Mouse (Mus musculus): ENCODE data around the gene Fem1b. TPM values are rescaled to one million over a fixed set of nuclear protein-coding genes. Genes with fewer than 3 reads are reported as not detected.
"Not testable (repeated sequence)": the region's sequence is repeated elsewhere in the genome, so short reads cannot be mapped to it uniquely, and the experiment has no call there.

Gene Fem1b
- total RNA-seq, 1 experiment from 2014 or later: 38.4 TPM

- no peak for DNase-seq
Observed at GRCm38 (mm10) chr9:62827939-62828652, 16.4 kb upstream of the Fem1b start.

- no peak for DNase-seq
Observed at GRCm38 (mm10) chr9:62826456-62826855, 14.7 kb upstream of the Fem1b start.

GRCm38 (mm10) chr9:62825791-62826393, 14.2 kb upstream of the Fem1b start:
- DNase-seq: no peak

- no peak for DNase-seq
Observed at GRCm38 (mm10) chr9:62821811-62822210, 10.1 kb upstream of the Fem1b start.

DNA sequence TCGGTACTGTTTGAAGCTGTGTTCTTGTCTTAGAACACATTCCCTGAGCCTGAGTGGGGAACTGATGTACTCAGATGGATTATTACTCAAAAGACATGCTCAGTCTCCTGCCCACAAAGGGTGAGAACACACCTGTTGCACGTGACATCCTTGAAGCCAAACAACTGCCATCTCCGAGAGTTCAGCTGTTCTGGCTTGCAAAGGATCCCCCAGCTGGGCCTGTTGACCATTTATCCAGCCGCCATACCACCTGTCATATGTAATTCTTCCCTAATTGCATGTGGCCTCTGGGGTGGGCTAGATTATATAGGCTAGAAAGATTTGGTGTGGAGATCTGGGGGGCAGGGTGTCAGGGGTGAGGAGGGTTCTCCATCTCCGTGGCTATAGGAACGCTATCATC, 9.1 kb upstream of the Fem1b start:
- no peak for DNase-seq

- not testable (repeated sequence) for DNase-seq
Observed at GRCm38 (mm10) chr9:62819910-62820309, 8.2 kb upstream of the Fem1b start.

- DNase-seq: no peak
Observed at GRCm38 (mm10) chr9:62819494-62819893, 7.8 kb upstream of the Fem1b start.

DNA sequence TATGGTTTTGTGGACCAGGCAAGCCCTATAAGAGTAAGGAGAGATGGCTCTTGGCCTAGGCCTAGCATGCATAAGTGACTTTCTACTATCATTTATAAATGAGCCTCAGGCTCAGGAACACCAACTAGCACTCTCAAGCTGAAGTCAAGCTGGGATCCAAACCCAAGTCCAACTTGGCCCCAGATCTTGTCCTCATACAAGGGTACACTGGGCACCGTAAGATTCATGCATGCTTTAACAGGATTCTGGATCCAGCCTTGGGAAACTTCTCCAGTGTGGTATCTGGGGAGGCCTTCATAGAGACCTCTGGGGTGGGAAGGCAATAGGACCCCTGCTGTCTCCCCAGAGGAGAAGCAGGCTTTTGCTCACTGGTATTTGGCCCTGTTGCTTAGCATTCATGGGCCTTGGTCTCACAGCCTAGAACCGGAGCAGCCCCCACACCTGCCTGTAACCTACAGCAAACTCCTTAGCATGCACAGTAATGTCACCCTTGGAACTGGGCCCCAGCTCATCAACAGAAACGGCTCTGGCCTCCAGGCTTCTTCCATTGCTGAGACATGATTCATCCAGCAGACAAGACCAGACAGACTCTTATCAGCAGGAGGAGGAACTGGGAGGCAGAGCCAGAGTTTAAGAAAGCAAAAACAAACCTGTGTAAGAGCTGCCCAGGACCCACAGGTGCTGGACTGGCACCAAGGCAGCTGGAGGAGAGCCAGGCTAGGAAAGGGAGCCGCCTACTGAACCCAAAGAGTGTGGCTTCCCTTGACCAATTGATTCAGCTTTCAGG, 6.3 kb upstream of the Fem1b start:
- DNase-seq: no peak

- DNase-seq: peak; percentile 42
Observed at GRCm38 (mm10) chr9:62817099-62817571, 5.4 kb upstream of the Fem1b start.

DNA sequence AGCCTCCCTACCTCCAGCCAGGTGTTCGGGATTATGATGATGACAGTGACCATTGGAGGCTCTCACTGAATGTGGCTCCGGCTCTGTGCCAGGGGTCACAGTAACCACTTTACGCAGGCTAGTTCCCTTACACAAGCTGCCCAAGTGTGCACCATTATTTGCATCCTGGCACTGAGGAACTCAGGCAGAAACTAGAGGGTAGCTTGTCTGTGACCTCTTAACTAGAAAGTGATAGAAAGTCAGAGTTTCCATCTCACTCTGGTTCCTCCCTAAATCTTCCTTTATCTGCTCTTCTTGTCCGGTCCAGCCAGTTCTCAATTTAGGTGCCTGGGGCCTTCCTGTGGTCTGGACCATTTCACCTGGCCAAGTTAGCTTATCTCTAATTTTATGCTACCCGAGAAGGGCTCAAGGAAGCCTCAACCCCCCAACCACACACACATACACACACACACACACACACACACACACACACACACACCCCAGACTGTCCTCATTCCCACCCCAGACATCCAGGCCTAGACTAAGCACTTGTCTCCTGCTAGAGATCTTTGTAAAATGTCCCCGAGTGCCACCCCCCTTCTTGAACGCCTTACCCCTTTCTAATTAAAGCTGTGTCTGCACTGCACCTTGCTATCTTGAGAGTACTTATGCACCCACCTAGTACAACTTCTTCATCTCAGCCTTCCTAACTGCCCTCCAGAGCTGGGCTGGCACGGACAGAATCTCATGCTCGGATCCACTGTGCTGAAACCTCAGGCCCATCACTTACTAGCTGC, 4.8 kb upstream of the Fem1b start:
- DNase-seq: no peak

DNA sequence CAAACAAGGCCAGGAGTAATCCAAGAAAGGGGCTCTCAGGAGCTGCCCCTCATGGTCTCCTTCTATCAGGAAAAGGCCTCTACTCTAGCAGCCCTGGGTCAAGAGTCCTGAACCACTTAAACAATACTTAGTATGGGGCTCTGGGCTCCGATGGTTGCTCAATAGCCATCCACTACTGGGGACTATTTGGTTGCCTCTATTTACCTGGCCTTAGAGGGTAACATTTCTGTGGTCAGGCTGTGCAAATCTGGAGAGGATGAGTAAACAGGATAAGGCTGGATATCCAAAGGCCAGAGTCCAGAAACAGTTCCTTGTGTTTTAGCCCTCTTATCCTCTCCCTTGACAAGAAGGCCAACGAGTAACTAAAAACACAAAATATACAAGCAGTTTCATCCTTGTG, 3.0 kb upstream of the Fem1b start:
- DNase-seq: no peak

DNA sequence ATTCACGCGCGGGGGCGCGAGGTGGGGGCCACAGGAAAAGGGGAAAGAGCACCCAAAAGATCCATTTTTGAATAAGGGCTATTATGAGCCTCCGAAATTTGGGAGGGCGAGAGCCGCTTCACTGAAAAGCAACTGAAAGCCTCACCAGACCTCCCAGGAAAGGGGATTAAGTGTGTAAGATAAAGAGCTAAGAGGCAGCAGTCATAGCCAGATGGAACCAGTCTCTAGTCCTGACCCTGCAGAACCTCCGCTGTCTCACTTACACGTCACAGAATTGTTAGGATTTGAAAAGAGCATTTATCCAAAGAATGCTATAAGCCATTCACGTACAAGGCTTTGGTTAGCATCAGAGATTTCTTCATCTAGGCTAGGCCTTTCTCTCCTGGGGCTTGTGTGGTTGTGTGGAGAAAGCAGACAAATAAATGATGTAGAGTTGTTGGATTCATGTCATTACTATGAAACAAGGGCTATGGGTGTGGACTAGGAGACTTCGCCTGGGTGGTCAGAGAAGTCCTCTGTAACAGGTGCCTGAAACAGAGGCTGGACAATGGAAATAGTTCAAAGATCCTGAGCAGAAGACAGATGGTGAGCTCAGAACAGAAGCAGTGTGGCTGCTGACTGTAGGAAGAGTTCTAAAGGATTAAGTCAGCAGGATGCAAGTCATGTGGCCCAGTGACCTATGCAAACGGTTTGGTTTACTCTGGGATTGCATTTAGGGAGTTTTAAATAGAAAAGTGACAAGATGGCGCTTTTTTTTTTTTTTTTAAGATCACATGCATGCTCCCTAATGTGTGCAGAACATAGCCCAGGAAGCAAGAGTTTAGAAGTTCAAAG, 699 bp upstream of the Fem1b start:
- no peak for DNase-seq

DNA sequence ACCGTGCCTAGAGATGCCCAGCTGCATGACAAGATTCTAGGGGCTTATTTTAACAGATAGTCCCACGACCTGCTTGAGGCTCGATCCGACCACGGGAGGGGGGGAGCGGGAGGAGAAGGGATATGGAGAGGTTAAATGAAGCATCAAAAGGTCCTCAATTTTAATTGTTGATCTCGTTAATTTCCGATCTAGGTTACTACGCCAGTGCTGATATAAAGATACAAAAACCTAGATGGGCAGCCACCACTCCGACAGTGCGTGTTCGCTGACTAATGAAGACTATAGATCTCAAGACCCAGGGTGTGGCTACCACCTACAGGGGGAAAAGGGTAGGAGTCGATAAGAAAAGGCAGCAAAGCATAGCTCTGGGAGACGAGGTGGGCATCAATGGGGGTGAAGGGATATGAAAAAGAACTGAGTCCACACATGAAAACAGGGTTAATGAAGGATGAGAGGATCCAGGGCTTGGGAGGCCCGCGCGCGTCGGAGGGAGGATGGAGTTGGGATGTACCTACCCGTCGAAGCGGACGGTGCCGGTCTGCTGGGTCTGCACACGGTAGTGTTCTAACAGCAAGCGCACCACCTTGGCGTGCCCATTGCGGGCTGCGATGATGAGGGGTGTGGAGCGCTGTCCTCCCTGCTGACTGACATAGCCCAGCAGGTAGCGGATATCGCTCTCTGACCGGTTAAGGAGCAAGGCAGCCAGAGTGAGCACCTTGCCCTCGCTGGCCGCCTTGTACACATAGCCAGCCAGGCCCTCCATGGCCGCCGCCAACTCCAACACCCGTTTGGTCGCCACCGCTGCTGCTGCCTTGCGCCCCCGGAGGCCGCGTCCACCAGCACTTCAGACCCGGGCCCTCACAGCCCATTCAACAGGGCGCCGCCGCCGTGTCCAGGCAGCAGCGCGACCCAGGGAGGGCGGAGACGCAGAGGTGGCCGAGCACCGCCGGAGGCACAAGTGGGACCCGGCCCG, 905 bp downstream of the Fem1b start:
- DNase-seq: no peak

DNA sequence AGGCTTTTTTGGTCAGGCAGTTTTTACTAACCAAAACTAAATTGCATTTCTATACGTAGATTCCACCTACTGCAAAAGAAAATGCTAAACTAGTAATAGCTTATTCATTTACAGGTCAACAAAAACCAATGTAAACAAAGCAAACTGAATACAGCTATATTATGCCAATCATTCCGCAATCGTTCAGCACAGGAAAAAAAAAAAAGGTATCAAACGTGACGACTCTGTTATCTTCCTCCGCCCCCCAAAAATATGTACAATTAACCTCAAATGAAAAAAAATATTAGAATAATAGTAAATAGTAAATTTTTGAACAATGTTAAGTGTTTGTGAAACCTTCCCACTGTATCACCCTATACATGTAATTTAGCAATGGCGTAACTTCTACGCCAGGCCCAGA, 1.6 kb downstream of the Fem1b start:
- DNase-seq: no peak

DNA sequence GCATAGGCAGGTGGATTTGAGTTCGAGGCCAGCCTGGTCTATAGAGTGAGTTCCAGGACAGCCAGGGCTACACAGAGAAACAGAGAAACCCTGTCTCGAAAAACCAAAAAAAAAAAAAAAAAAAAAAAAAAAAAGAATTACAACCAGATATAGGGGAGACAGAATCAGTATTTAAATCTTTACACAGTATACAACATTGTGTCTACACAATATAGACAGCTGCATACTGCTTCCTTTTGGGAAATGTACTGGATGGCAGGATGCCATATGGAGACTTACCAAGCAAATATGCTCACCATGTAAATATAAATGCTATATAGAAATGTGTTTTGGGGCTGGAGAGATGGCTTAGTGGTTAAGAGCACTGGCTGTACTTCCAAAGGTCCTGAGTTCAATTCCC, 12.5 kb downstream of the Fem1b start:
- DNase-seq: not testable (repeated sequence)

DNA sequence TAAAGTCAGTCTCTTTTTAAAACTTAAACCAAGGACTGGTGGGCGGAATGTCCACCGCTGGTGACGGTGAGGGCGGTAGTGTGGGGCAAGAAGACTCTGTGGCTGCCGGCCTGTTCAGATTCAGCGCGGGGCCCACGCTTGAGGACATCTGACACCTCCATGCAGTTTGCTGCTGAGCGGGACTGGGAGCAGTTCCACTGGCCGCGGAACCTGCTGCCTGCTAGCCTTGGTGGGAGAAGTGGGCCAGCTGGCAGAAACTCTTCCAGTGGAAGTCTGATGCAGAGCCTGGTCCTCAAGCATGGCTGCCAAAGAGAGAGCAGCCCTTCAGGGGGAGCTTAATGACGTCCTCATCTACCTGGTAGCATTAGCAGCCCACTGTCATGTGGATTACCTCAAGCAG, 21.9 kb downstream of the Fem1b start:
- no peak for DNase-seq

DNA sequence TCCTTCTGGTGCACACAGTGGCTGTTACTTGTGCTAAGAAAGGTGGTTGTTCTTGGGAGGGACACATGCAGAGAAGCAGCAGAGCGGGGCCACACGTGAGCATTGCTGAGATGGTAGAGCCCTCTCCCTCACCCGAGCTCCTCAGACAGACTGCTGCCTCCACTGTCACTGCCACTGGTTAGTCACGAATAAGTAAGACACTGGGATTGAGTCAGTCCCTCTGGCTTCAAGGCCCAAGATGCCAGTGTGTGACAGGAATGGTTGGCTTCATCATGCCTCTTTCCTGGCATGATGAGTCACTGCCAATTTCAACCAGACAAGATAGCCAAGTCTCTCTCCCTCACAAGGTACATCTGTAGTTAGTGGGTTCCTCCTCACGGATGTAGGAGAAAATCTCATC, 25.0 kb downstream of the Fem1b start:
- peak; percentile 49 for DNase-seq

- DNase-seq: peak; percentile 49
Observed at GRCm38 (mm10) chr9:62784233-62784632, 27.5 kb downstream of the Fem1b start.

DNA sequence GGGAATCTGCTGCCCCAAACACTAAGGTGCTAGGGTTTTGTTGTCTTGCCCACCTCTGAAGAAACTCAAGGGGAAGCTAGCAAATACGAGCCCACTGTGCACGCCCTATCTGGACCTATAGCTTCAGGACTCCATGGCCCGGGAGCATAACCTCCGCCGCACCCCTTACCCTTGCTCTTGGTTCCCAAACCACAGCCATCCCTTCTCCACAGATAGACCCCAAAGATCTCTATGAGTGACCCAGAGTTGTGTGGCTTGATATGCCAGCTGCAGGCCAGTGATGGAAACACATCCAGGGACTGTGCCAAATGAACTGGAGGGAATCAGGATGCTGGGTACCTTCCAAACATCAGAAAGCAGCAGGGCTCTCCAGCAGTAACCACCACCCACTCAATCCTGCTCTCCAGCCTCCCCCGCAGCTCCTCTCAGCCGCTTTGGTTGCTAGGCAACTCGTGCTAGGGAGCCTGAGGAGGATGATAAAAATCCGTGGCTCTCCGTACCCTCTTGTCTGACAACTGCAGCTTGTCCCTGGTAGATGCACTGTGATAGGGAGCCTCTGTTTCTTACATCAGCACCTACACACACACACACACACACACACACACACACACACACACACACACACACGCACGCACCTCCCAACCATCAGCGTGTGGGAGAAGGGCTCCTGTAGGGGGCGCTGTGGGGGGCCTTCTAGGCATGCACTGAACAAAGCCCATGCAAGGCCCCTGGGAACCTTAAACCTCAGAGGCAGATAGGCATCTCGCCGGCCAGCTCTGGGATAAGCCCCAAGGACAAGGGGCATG, 28.6 kb downstream of the Fem1b start:
- DNase-seq: peak; percentile 88

All from adrenal gland, postnatal 14 days (tissue).